Mouse (Mus musculus) G1E-ER4 (cell line): ENCODE data around the gene Psenen. TPM values are rescaled to one million over a fixed set of nuclear protein-coding genes. Genes with fewer than 3 reads are reported as not detected.

Source experiments
- GATA1 ChIP-seq: IDR thresholded peaks from one replicate; pipeline ENCODE4 v1.8.0; 2012; ENCODE audit warnings: low read length, inconsistent platforms
- polyA plus RNA-seq: library from polyadenylated mRNA; stranded (reverse); fragments of >175 nt; gene quantifications from 2 replicates; pipeline ENCODE4 v1.2.3, GENCODE M21; 2012

Gene Psenen
- 49.9 and 57.2 TPM in 2 replicates for polyA plus RNA-seq

GRCm38 (mm10) chr7:30563117-30563905, at the start of gene Psenen, which contains the start of the genes U2af1l4 and Gm49396:
TSS of gene Psenen (minus strand) at chr7:30563627.
TSS of gene U2af1l4 (plus strand) at chr7:30563301.
TSS of gene Gm49396 (plus strand) at chr7:30563344.
- no peak for TF ChIP-seq GATA1

DNA sequence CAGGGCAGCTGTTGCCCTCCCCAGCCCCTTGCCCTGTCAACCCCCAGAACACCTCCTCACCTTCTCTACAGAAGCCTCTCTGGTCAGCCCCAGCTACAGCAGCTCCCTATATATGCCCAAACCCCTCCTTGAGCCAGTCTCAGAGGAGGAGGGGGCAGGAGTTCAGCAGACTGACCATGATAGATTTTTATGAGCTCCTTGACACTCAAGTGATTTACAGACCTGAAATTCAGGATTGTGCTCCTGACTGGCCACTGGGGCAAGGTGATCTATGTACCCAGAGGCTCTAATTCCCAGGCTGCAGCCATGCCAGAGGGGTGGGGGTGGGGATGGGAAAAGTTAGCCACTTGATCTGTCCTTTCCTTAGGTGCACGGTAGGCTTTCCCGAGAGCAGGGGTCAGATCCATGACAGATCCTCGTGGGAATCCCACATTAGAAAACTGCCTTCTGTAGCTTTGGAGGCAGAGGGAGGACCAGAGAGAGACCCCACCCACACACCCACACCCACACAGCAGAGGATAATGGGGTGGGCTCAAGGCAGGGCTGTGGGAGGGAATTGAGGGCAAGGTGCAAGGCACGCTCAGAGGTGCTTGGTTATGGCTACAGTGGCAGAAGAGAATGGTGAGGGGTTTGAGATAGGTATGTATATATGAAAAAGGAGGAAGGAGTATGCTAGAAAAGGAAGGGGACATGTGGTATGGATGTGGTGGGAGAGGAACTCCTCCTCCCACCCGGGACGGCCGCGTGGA, 49.4 kb upstream of the Psenen start, which contains the start of gene Upk1a:
Gene Upk1a, minus strand, starts transcription at position 194 of the 749 bp plus-strand sequence.
- TF ChIP-seq GATA1: no peak

GRCm38 (mm10) chr7:30610043-30610442, 46.6 kb upstream of the Psenen start:
- TF ChIP-seq GATA1: no peak

GRCm38 (mm10) chr7:30608476-30608875, 45.0 kb upstream of the Psenen start:
- TF ChIP-seq GATA1: no peak

GRCm38 (mm10) chr7:30607706-30608309, 44.4 kb upstream of the Psenen start:
- TF ChIP-seq GATA1: no peak

GRCm38 (mm10) chr7:30604944-30605343, 41.5 kb upstream of the Psenen start:
- no peak for TF ChIP-seq GATA1

DNA sequence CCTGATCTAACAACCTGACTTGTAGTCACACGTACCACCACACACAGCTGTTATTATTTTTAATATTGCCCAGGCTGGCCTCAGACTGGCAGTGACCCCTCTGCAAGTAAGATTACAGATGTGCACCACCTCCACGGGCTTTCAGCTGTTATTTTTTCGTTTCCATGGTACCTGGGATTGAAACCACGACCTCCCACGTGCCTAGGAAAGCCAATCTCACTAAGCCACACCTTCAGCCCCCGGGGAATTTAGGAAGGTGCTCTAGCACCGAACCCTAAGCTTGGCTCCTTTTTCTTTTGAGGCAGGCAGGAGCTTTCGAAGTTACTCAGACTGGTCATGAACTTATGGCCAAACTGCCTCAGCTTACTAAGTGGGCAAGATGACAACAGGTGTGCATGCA, 41.0 kb upstream of the Psenen start:
- TF ChIP-seq GATA1: no peak

DNA sequence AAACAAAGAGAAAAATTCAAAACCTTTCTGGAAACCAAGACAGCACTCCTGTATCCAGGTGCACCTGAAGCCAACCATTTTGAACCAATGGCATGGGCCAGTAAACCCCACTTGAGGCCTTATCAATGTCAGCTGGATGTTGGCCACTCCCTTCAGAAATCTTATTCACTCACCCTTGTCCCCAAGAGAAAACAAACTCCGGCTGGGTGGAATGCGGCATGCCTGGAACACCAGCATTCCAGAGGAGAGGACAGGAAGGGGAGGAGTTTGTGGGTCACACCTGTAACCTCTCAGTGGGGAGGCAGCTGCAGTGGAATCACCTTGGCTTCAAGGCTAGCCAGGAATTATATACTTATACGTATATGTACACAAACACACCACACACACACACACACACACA, 39.2 kb upstream of the Psenen start:
- no peak for TF ChIP-seq GATA1

DNA sequence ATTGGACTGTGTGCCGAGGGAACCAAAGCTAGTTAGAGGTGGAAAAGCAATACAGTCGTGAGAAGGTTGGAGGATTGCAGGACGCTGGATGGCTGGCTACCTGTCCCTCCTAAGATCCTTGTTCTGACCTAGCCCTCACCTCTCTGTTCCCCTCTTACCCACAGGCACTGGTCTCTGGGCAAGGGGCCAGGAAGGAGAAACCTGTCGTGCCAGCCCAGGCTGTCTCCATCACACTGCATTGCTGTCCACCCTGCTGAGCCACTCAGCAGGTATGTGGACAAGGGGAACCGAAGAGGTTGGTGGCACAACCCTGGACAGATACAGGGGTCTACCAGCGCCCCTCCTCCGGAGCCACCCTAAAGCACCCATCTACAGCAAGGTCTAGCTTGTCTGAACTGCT, 37.2 kb upstream of the Psenen start:
- TF ChIP-seq GATA1: no peak

DNA sequence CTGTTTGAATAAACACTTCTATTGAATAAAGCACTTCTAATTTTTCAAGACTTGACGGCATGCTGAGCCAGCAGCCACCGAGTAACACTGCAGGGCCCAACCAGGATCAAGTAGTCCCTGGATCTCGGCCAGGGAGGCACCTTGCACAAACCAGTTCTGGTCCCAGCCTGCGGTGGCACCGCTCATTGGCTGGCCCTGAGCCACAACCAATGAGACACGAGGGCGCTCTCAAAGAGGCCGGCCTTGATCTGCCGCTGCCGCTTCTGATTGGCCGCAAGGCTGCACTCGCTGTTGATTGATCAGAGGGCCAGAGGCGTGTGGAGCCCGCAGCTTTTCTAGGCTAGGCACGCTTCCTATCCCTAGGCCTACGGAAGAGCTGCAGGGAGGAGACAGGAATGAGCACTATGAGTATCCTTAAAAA, 36.5 kb upstream of the Psenen start:
- no peak for TF ChIP-seq GATA1

GRCm38 (mm10) chr7:30598786-30599185, 35.4 kb upstream of the Psenen start, which contains the start of gene Zbtb32:
TSS of gene Zbtb32 (minus strand) at chr7:30598909.
- no peak for TF ChIP-seq GATA1

- TF ChIP-seq GATA1: no peak
Measured at GRCm38 (mm10) chr7:30596811-30597210, 33.4 kb upstream of the Psenen start.

DNA sequence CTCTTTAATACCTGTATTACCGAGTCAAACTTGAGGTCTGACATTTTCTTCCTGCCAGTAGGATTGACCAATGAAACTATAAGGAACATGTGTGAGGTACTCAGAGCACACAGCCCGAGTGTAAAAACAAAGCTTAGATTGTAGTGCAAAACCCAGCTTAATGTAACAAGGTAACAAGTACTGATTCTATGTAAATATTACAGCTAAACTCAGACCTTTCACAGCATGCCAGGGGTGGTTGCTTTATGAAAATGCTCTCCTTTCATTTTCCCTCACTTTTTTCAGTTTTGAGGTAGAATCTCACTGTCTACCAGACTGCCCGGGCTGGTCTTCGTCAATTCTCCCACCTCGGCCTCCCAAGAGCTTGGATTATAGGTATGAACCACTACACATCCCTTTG, 32.7 kb upstream of the Psenen start:
- TF ChIP-seq GATA1: no peak

- TF ChIP-seq GATA1: no peak
Measured at GRCm38 (mm10) chr7:30594510-30595024, 31.1 kb upstream of the Psenen start.

DNA sequence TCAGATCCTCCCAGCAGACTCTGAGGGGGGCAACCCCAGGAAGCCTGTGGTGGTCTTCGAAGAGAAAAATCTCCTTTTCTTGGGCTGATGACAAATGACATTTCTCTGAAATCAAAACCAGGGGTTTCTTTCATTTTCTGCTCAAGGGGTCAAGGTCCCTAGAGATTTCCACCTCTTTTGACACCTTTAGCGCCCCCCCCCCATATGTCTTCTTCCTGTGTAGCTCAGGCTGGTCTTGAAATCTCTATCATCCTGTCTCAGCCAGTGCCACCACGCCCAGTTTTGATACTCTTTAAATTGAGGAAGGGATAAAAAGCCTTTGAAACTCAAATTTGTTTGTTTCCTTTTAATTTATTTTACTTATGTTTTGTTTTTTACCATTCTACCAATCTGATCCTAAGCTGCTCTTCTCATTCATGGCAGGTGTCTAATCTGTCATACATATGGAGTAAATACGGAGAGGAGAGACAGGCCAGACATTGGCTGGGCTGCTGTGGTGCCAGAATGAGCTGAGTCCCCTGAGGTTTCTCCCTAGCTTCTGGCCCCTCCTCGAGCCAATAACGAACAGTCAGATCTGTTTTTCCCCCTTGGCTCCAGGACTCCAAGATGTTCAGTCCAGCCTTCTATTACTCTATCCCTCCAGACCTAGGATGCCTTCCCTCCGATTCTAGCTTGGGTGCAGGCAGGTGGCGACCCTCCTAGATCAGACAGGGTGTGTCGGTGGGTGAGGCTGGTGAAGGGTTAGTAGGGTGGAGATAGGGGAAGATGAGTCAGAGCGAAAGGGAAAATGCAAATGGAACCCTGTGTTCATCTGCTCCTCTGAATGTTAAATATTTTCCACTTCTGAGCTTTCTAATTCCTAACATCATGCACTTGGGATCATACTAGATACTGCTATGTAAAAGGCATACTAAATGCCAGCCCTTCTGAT, 30.4 kb upstream of the Psenen start:
- no peak for TF ChIP-seq GATA1
